Mouse (Mus musculus) intestine, embryonic 15.5 days (tissue): Measurements from ENCODE around the gene Gsk3a. TPM values are rescaled to one million over a fixed set of nuclear protein-coding genes. Genes with fewer than 3 reads are reported as not detected.
A peak's percentile ranks its signal among the peaks of the same experiment; 100 is the strongest.

Source experiments
- ATAC-seq: fragments of 200-750 bp; cut with Nextera tagmentation; 2 replicates; pipeline ENCODE4 v1.8.0; 2017; ENCODE audit warnings: moderate TSS enrichment, moderate library complexity
- H3K27ac ChIP-seq: fragments of 300-500 bp; sonication (generic); 2 replicates; pipeline ENCODE4 v1.5.1; 2015; ENCODE audit warnings: mild to moderate bottlenecking, inconsistent platforms
- H3K27me3 ChIP-seq: fragments of 300-500 bp; sonication (generic); replicated peaks from 2 replicates; pipeline ENCODE4 v1.6.1; 2015; ENCODE audit warnings: inconsistent platforms
- H3K36me3 ChIP-seq: fragments of 300-500 bp; sonication (generic); 2 replicates; pipeline ENCODE4 v1.6.1; 2015; ENCODE audit warnings: inconsistent platforms
- H3K4me1 ChIP-seq: fragments of 300-500 bp; sonication (generic); replicated peaks from 2 replicates; pipeline ENCODE4 v1.6.1; 2015; ENCODE audit warnings: inconsistent platforms
- H3K4me2 ChIP-seq: fragments of 300-500 bp; sonication (generic); replicated peaks from 2 replicates; pipeline ENCODE4 v1.6.1; 2015; ENCODE audit warnings: mild to moderate bottlenecking, inconsistent platforms
- H3K4me3 ChIP-seq: fragments of 300-500 bp; sonication (generic); replicated peaks from 2 replicates; pipeline ENCODE4 v1.5.1; 2015; ENCODE audit warnings: inconsistent platforms
- H3K9ac ChIP-seq: fragments of 300-500 bp; sonication (generic); 2 replicates; pipeline ENCODE4 v1.6.1; 2015; ENCODE audit warnings: inconsistent platforms
- H3K9me3 ChIP-seq: fragments of 300-500 bp; sonication (generic); 2 replicates; pipeline ENCODE4 v1.6.1; 2016; ENCODE audit warnings: inconsistent platforms
- WGBS: fragments of 180-500 bp; shearing (Covaris S2); methylation state at CpG from one replicate; pipeline ENCODE4 v1.1.7; 2015; 5-methylcytosine and 5-hydroxymethylcytosine counted together
- polyA plus RNA-seq: library from polyadenylated mRNA; unstranded; fragments of >200 nt; fragmentation: Nextera tagmentation; extraction: Ambion mirVana; gene quantifications from 2 replicates; pipeline ENCODE4 v1.2.1, GENCODE M21; 2015

Gene Gsk3a
- polyA plus RNA-seq, 1 experiment from 2014 or later: 8.0 TPM

DNA sequence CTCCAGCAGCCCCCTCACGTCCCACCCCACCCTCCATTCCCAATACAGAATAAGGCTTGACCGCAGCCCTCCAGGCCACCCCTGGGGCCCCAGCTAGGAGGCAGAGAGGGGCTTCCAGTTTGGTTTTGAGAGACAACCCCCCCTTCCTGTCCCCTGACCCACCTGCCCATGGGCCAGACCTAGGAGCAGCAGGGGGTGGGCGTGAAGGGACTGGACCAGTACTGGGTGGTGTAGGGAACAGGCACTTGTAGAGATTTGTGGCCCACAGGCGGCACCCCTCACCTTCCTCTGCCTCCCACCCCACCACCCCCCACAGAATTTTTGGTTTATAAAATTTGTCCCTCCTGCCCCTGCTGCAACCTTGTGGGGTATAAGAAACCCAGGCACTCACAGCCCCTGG is 5.7 kb upstream of the Gsk3a start:
- Histone ChIP-seq H3K27ac (no peak overlapping the region), H3K4me1 (peaks cover 48% of the 10 kb centered on the region), H3K36me3 (peaks cover 12% of the 10 kb centered on the region), H3K27me3 (no peaks in the 10 kb centered on the region), H3K4me3 (no peak overlapping the region), H3K9me3 (no peaks in the 10 kb centered on the region), H3K9ac (no peak overlapping the region), H3K4me2 (no peak overlapping the region)
- ATAC-seq: no peak
- WGBS: 85% methylated on average over 4 of the region's 4 CpGs

DNA sequence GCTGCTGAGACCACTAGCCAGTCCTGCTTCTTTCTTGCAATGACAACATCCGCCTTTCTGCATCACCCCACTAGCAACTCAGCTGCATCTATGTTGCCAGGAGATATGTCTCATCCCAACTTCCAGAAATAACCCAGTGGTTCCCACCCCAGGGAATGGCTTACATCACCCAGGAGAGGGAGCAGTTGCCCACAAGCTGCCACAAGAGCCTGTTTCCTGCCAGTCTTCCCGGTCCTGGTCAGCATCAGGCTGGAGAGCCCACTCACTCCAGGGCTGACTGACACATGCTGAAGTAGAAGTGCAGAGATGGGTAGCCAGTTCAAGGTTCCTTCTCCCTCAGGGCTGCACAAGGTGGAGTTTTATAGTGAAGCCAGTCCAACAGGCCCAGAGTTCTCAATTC is 3.4 kb upstream of the Gsk3a start:
- no peaks in the 10 kb centered on the region for H3K9me3 ChIP-seq
- H3K27me3 ChIP-seq: no peaks in the 10 kb centered on the region
- H3K36me3 ChIP-seq: peaks cover 12% of the 10 kb centered on the region
- H3K4me2 ChIP-seq: no peak overlapping the region
- peaks cover 32% of the 10 kb centered on the region for H3K4me1 ChIP-seq
- H3K27ac ChIP-seq: peak overlapping the region; percentile 38
- 30% methylated on average over 2 of the region's 2 CpGs for WGBS
- ATAC-seq: no peak
- H3K4me3 ChIP-seq: no peak overlapping the region
- no peak overlapping the region for H3K9ac ChIP-seq

DNA sequence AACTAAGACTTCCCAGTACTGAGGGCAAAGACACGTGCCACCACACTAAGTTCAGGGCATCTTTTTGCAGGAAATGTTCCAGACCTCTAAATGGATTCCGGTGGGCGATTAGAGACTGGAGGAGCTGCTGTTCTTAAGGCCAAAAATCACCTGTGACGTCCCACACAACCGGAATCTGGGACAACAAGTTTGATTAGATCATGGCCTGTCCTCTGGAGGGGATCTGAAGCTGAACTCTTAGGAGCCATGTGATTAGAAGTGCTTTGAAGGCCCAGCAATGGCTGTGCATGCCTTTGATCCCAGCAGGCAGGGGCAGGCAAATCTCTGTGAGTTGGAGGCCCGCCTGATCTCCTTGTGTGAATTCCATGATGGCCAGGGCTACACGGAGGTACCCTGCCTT is 3.0 kb upstream of the Gsk3a start:
- Histone ChIP-seq H3K9me3 (no peaks in the 10 kb centered on the region), H3K27ac (no peak overlapping the region; the same call in 1 of the 2 replicates), H3K27me3 (no peaks in the 10 kb centered on the region), H3K4me1 (peaks cover 31% of the 10 kb centered on the region), H3K4me2 (no peak overlapping the region), H3K9ac (no peak overlapping the region), H3K4me3 (no peak overlapping the region), H3K36me3 (peaks cover 12% of the 10 kb centered on the region)
- WGBS: 66% methylated on average over 7 of the region's 7 CpGs
- no peak for ATAC-seq

DNA sequence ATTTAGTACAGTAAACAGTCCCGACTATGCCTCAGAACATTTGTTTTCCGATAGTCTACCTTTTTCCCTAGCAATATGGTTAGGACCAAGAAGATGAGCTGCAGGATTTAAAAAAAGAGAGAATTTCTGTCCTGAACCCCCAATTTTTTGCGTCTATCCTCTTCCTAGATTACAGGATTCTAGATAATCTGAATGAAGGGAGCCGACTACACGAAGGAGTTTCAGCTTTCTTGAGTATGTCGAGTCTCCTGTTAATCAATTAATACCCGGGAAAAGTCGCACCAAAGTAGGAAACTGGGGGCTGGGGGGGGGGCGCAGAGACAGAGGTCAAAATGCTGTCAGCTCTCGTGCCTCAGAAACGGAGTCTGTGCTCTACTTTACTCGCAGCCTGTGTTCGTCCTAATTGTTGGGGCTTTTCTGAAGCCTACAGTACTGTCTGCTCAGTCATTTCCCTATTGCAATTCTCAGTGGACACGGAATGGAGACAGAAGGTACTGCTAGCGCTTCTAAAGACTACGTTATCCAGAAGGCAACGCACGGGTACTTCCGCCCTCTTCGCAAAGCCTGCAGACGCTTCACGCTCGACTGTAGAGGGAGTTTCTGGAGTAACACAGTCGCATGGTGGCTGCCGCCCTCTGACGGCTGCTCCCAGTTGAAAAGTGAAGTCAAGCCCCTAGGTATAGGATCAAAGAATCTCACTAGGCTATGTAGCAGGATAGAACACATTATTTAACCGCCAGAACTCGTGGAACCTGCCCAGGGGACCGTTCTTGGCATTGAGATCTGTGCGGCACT is 1.4 kb upstream of the Gsk3a start:
- WGBS: 2% methylated on average over 30 of the region's 30 CpGs
- Histone ChIP-seq H3K27ac (peak overlapping the region; percentile 89), H3K9ac (peak overlapping the region; percentile 29; the same call in 1 of the 2 replicates), H3K4me1 (peaks cover 31% of the 10 kb centered on the region), H3K27me3 (no peaks in the 10 kb centered on the region), H3K4me3 (peak overlapping the region; percentile 94), H3K9me3 (no peaks in the 10 kb centered on the region), H3K4me2 (peak overlapping the region; percentile 82), H3K36me3 (peaks cover 7% of the 10 kb centered on the region)
- ATAC-seq: peak; percentile 60

DNA sequence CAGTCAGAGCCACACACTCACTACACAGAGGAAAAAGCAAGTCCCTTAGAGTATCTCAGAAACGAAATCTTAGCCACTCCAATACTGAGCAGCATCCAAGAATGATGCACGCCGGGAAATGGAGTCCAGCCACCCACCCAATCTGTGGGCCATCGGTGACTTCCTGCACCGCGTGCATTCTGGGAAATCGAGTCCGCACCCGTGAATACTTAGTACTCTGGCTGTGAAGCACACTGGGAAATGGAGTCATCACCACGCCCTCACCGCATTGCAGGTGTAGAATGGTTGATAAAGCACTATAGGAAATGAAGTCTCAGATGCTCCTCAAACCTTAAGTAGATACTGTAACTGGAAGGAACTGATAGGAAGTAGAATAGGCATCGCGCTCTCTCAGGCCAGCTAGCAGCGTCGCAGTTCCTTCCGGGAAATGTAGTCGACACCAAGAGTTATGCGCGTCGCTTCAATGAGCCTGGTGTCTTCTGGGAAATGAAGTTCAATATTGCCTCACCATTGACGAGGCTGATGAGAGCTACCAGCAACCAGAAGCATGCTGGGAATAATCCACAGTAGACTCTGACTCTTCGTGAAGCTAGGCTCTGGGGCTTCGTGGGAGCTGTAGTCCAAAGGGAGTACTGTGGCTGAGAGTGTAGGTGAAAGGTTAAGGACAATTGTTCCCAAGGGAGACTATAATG is 510 bp upstream of the Gsk3a start:
- under 1% methylated on average over 23 of the region's 23 CpGs for WGBS
- peak; percentile 94 for ATAC-seq

DNA sequence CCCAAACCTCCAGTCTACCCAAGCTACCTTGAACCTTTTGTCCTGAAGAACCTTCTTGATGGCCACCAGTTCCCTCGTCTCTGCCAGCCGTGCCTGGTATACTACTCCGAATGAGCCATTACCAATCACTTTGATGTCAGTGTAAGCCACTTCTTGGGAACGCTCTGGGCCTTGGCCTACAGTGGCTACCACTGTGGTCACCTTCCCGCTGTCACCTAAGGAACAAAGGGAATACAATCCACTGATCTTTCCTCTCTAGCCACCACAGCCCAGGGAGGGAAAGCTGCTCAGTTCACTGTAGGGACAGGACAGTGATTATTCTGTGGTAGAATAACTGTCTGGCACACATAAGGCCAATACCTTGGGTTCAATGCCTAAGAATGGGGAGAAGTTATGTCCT is 2.1 kb downstream of the Gsk3a start:
- H3K27me3 ChIP-seq: no peaks in the 10 kb centered on the region
- peaks cover 22% of the 10 kb centered on the region for H3K4me1 ChIP-seq
- H3K36me3 ChIP-seq: peaks cover 32% of the 10 kb centered on the region
- H3K4me3 ChIP-seq: no peak overlapping the region
- WGBS: 89% methylated on average over 5 of the region's 5 CpGs
- H3K9ac ChIP-seq: no peak overlapping the region
- no peak overlapping the region for H3K27ac ChIP-seq
- H3K4me2 ChIP-seq: no peak overlapping the region
- H3K9me3 ChIP-seq: no peaks in the 10 kb centered on the region
- ATAC-seq: no peak

More for the DNA sequence above, 510 bp upstream of the Gsk3a start:
- peak overlapping the region; percentile 94 for H3K4me3 ChIP-seq
- peaks cover 13% of the 10 kb centered on the region for H3K36me3 ChIP-seq
- peak overlapping the region; percentile 82 for H3K4me2 ChIP-seq
- H3K27me3 ChIP-seq: no peaks in the 10 kb centered on the region
- H3K9me3 ChIP-seq: no peaks in the 10 kb centered on the region
- H3K9ac ChIP-seq: 0 out of 2 replicates have a peak overlapping the region, but pooled peaks have one; percentile 27
- H3K27ac ChIP-seq: peak overlapping the region; percentile 89
- H3K4me1 ChIP-seq: peaks cover 31% of the 10 kb centered on the region

DNA sequence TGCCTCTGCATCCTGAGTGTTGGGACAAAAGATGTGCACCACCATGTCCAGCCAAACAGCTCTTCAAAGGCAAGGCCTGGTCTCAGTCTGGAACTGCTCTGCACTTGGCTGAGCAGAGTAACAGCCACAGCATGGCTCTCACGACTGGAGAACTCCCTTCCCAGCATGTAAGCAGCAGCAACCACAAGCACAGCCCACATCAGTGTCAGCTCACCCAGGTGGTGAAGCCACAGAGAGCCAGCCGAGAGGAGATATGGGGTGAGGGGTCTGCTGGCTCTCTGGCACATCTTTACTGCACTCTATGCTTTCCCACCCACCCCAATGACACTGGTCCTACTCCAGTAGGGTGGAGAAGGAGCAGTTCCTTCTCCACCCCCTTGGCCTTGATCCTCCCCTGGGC is 4.6 kb downstream of the Gsk3a start:
- 79% methylated on average over 2 of the region's 2 CpGs for WGBS
- no peak for ATAC-seq
- H3K4me1 ChIP-seq: peaks cover 15% of the 10 kb centered on the region
- no peaks in the 10 kb centered on the region for H3K27me3 ChIP-seq
- H3K4me3 ChIP-seq: no peak overlapping the region
- H3K36me3 ChIP-seq: peaks cover 46% of the 10 kb centered on the region
- H3K9me3 ChIP-seq: no peaks in the 10 kb centered on the region
- no peak overlapping the region for H3K9ac ChIP-seq
- no peak overlapping the region for H3K4me2 ChIP-seq
- H3K27ac ChIP-seq: no peak overlapping the region

DNA sequence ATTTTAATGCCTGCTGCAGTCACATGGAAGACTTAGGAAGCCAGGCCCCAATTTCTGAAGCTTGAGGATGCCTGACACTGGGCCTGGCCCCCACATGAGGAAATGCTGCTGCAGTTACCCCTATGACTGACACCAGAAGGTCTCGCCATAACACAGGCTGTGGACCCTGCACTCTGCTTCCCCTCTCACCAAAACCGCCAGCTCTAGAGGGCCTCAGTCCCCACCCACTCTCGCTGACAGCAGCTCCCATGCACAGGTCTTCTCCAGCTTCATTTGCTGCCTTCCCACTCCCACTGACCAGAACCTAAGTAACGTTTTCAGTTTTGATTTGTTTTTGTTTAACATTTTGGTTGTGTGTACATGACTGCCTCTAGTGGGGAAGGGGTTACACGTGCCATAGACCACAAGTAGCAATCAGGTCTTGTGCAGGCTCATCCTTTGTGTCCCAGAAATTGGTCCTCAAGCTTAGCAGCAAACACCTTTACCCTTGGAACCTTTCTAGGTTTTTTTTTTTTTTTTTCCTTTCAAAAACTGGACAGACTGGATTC is 5.5 kb downstream of the Gsk3a start:
- no peak for ATAC-seq
- Histone ChIP-seq H3K4me1 (peaks cover 15% of the 10 kb centered on the region), H3K27ac (no peak overlapping the region), H3K36me3 (peaks cover 50% of the 10 kb centered on the region), H3K9me3 (no peaks in the 10 kb centered on the region), H3K4me2 (no peak overlapping the region), H3K27me3 (no peaks in the 10 kb centered on the region), H3K4me3 (no peak overlapping the region), H3K9ac (no peak overlapping the region)
- 52% methylated on average over 5 of the region's 5 CpGs for WGBS

DNA sequence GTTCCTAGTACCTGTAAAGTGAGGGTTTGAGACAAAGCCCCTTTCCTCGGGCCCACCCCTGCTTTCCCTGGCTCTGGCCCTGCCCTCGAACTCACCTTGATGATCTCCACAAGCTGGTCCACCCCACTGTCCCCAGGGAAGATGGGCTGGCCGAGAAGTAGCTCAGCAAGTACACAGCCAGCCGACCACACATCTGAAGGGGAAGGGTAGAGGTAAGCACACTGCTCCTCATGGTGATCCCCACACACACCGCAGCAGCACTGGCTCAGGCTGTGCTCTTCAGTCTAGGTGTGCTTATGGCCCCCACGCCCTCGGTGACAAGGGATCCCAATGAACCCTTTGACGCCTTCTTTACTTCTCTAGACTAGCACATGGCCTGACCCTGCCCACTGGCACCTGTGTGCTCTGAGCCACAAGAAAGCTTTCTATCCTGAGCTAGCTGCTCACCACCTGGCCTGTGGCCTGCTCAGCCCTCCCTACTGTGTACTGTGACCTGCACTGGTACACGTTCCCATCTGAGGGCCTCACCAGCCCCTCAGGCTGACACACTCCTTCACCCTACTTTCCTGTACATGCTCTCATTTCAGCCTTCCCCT is 6.9 kb downstream of the Gsk3a start:
- H3K9ac ChIP-seq: no peak overlapping the region
- no peaks in the 10 kb centered on the region for H3K9me3 ChIP-seq
- no peak overlapping the region for H3K27ac ChIP-seq
- peaks cover 64% of the 10 kb centered on the region for H3K36me3 ChIP-seq
- H3K4me1 ChIP-seq: peaks cover 7% of the 10 kb centered on the region
- H3K4me2 ChIP-seq: no peak overlapping the region
- H3K4me3 ChIP-seq: no peak overlapping the region
- H3K27me3 ChIP-seq: no peaks in the 10 kb centered on the region
- 84% methylated on average over 9 of the region's 9 CpGs for WGBS
- ATAC-seq: no peak

DNA sequence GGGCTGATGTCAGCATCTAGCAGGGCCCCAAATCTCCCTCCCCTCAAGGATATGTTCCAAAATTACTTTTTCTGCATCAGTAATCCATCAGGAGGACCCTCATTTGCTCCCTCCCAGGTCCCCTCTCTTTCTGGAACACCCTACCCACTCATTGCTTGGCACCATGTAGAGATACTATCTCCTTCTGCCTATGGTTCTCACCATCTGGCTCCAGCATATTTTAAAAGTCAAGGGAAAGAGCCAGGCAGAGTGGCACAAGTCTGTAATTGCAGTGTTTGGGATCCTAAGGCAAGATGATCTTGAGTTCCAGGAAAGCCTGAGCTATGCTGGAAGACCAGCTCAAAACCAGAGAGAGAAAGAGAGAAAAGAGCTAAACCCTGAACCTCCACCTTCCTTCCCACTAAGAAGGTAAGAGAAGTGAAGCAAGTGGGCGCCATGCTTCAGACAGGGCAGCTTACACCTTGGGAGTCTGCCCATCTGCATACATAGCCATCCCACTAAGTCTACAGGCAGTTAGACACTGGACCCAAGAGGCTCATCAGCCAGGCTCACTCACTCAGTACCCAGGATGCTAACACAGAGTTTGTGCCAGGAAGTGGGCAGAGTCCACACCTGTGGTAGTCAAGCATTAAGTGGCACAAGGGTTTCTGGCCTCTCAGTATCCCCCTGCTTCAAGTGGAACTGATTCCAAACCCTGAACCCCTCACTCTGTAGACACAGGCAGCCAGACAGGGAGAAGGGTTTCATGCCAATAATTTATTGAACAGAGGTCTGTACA is 9.9 kb downstream of the Gsk3a start:
- no peak overlapping the region for H3K9ac ChIP-seq
- H3K36me3 ChIP-seq: peaks cover 60% of the 10 kb centered on the region
- whole genome bisulfite sequencing: 91% methylated on average over 1 of the region's 1 CpGs
- no peak for ATAC-seq
- no peaks in the 10 kb centered on the region for H3K27me3 ChIP-seq
- no peaks in the 10 kb centered on the region for H3K9me3 ChIP-seq
- no peak overlapping the region for H3K4me2 ChIP-seq
- H3K27ac ChIP-seq: no peak overlapping the region
- H3K4me3 ChIP-seq: no peak overlapping the region
- peaks cover 5% of the 10 kb centered on the region for H3K4me1 ChIP-seq

DNA sequence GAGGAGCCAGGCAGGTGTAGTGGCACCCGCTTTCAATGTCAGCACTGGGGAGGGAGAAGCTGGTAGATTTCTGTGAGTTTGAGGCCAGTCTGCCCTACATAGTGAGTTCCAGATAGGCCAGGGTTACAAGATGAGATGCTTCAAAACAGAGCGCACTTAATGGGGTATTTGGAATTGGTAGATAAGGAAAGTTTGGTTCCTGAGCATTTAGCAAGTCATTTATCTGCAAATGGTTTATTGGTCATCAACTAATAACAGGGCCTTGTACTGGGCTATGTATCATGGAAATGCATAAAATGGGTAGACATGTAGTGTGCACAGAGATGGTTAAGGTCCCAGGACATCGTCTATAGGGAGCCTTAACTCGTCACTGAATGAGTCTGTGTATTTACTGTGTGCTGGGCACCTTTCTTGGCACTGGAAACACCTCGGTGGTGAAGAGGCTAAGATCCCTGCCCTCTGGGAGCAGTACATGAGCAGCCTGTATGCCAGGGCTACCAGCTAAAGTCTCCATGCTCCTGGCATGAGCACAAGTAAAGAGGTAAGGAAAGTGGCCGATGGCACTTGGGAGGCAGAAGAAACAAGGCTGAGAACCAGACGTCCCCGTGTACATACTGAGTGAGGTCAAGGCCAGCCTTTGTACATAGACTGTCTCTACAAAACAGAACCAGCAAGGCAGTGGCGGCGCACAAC is 15.2 kb downstream of the Gsk3a start:
- ATAC-seq: no peak

More for the DNA sequence above, 15.2 kb downstream of the Gsk3a start:
- Histone ChIP-seq H3K4me1 (peaks cover 39% of the 10 kb centered on the region), H3K4me3 (peak overlapping the region; percentile 80), H3K27me3 (no peaks in the 10 kb centered on the region), H3K36me3 (peaks cover 29% of the 10 kb centered on the region), H3K9me3 (no peaks in the 10 kb centered on the region), H3K27ac (no peak overlapping the region), H3K9ac (peak overlapping the region; percentile 79), H3K4me2 (peak overlapping the region; percentile 95)
- WGBS: 82% methylated on average over 10 of the region's 10 CpGs
